Mouse (Mus musculus) liver, adult 2 months (tissue): ENCODE measurements around the gene Macf1. TPM values are rescaled to one million over a fixed set of nuclear protein-coding genes. Genes with fewer than 3 reads are reported as not detected.
A peak's percentile ranks its signal among the peaks of the same experiment; 100 is the strongest.
"Not testable (repeated sequence)": the region's sequence is repeated elsewhere in the genome, so short reads cannot be mapped to it uniquely, and the experiment has no call there.

Source experiments
- DNase-seq: peaks from one replicate; pipeline ENCODE4 v3.0.0-alpha.2; 2011; ENCODE audit warnings: low read depth, low spot score; ENCODE audit errors: extremely low read depth
- H3K27ac ChIP-seq: fragments of 200-500 bp; replicated peaks from 2 replicates; pipeline ENCODE4 v1.5.1; 2012; ENCODE audit warnings: low read depth, mild to moderate bottlenecking, control low read depth, inconsistent platforms, low read length; ENCODE audit not compliant: insufficient read depth
- H3K27me3 ChIP-seq: fragments of 200-500 bp; 2 replicates; pipeline ENCODE4 v1.6.1; 2012; ENCODE audit warnings: mild to moderate bottlenecking, moderate library complexity, low read length, inconsistent platforms; ENCODE audit not compliant: control insufficient read depth, insufficient read depth
- H3K36me3 ChIP-seq: fragments of 200-500 bp; 2 replicates; pipeline ENCODE4 v1.6.1; 2012; ENCODE audit warnings: low read length, inconsistent platforms; ENCODE audit not compliant: control insufficient read depth, insufficient read depth
- H3K4me1 ChIP-seq: fragments of 200-500 bp; 2 replicates; pipeline ENCODE4 v1.6.1; 2011; ENCODE audit warnings: low read length; ENCODE audit not compliant: control insufficient read depth, insufficient read depth
- H3K4me3 ChIP-seq: fragments of 200-500 bp; 2 replicates; pipeline ENCODE4 v1.5.1; 2011; ENCODE audit warnings: low read depth, mild to moderate bottlenecking, control low read depth, low read length, moderate library complexity; ENCODE audit not compliant: insufficient read depth
- H3K79me2 ChIP-seq: fragments of 200-500 bp; 2 replicates; pipeline ENCODE4 v1.6.1; 2012; ENCODE audit warnings: inconsistent platforms, mild to moderate bottlenecking, low read length, moderate library complexity; ENCODE audit not compliant: control insufficient read depth, insufficient read depth
- H3K9ac ChIP-seq: fragments of 200-500 bp; 2 replicates; pipeline ENCODE4 v1.6.1; 2012; ENCODE audit warnings: low read depth, mild to moderate bottlenecking, control low read depth, inconsistent platforms, low read length
- CTCF ChIP-seq: fragments of 200-500 bp; IDR thresholded peaks from 2 replicates; pipeline ENCODE4 v1.5.1; 2011; ENCODE audit warnings: low read depth, low read length, control low read depth
- POLR2A ChIP-seq: fragments of 200-500 bp; IDR thresholded peaks from 2 replicates; pipeline ENCODE4 v1.6.1; 2011; ENCODE audit warnings: low read length, control low read depth; ENCODE audit not compliant: insufficient read depth; ENCODE audit errors: extremely low read depth
- WGBS: fragments of 180-500 bp; shearing (Covaris S2); methylation state at CpG from one replicate; pipeline ENCODE4 v1.1.7; 2018; 5-methylcytosine and 5-hydroxymethylcytosine counted together
- polyA plus RNA-seq: library from polyadenylated mRNA; depleted of rRNA; stranded (reverse); fragments of >200 nt; gene quantifications from 2 replicates; pipeline ENCODE4 v1.2.3, GENCODE M21; 2012
- total RNA-seq: library from RNA; depleted of rRNA; stranded (reverse); fragments of >200 nt; gene quantifications from 2 replicates; pipeline ENCODE4 v1.2.3, GENCODE M21; 2014

Gene Macf1
- total and polyA plus RNA-seq, 2 experiments: 16.6 to 70.7 TPM

DNA sequence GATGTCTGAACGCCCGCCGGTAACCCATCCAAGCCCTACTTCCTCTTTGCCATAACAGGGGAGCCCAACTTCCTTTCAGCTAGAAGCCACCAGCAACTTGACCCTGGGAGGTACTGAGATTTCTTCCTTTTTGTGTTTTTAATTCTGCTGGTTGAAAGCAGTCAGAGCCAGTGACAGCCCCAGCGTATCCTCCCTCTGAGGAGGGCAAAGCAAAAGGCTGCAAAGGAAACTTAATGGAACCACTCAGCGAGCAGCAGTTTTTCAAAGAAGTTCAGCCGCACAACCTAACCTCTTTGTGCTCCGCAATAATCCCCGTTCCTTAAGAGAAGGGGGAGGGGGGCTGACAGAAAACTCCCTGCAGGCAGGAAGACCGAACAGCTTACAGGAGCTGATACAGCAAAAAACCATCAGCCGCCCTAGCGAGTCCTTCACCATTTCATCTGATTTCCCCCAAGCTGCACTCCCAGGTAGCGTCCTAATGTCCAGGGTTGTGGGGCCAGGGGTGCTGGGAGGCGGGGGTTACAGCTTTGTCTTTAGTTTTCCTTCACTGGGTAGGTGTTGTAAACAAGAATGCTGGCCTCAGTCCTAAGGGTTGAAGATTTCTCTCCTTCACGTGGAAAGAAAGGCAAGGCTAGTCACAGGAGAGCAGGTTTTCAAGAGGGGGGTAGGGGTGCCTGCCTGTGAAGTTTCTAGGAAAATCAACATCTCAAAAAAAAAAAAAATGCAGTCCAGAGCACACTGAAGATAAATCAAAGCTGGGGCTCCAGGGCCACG lies 21.1 kb downstream of the Macf1 start:
- Histone ChIP-seq H3K4me1 (peaks cover 10% of the 10 kb centered on the region), H3K9ac (peak overlapping the region; percentile 100), H3K27ac (peak overlapping the region; percentile 36), H3K4me3 (peak overlapping the region; percentile 95), H3K79me2 (peaks cover 21% of the 10 kb centered on the region), H3K27me3 (no peaks in the 10 kb centered on the region), H3K36me3 (no peaks in the 10 kb centered on the region)
- WGBS: 34% methylated on average over 15 of the region's 15 CpGs
- TF ChIP-seq POLR2A: no peak
- TF ChIP-seq CTCF: no peak
- DNase-seq: no peak

DNA sequence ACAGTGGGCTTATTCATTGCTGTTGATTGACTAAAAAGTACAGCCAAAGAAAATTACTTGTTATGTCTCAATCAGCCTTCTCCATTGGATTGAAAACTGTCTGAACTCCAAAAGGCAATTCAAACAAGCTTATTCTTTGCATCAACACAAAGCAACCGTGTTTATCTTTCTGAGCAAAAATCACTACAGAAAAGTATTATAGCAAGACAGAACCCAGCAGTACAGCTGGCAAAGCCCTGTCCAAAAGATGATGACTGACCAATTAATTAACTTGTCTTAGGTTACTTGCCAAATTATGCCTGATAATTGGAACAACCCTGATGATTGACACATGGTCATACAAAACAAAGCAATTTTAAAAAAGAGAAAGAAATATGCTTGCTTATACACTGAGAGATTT lies 26.0 kb downstream of the Macf1 start:
- H3K4me3 ChIP-seq: no peak overlapping the region
- H3K9ac ChIP-seq: no peak overlapping the region
- TF ChIP-seq POLR2A (no peak), CTCF (no peak)
- 81% methylated on average over 1 of the region's 1 CpGs for WGBS
- H3K36me3 ChIP-seq: no peaks in the 10 kb centered on the region; the same call in 1 of the 2 replicates
- H3K27ac ChIP-seq: no peak overlapping the region
- H3K4me1 ChIP-seq: peaks cover 7% of the 10 kb centered on the region
- no peak for DNase-seq
- H3K27me3 ChIP-seq: no peaks in the 10 kb centered on the region
- H3K79me2 ChIP-seq: peaks cover 41% of the 10 kb centered on the region

DNA sequence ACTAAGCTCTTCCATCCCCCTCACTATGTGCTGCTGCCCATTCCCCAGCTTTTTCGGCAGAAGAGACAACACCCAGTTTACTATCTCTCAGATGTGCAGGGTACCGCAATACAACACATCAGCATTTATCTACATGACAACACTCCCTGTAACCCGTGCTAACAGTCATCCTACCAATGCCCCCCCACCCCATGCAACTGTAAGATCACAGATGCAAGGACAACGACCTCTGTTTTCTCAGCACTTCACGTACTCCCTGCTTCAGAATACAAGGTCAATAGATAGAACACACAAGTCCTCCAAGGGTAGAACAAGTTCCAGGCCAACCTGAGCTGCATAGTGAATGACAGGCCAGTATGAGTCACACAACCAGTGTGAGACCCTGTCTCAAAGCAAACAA lies 28.9 kb downstream of the Macf1 start:
- no peaks in the 10 kb centered on the region; the same call in 1 of the 2 replicates for H3K36me3 ChIP-seq
- no peak overlapping the region for H3K9ac ChIP-seq
- no peak for DNase-seq
- H3K27ac ChIP-seq: no peak overlapping the region
- WGBS: 71% methylated on average over 5 of the region's 5 CpGs
- TF ChIP-seq CTCF (no peak), POLR2A (no peak)
- peaks cover 40% of the 10 kb centered on the region for H3K79me2 ChIP-seq
- H3K27me3 ChIP-seq: no peaks in the 10 kb centered on the region
- peaks cover 8% of the 10 kb centered on the region for H3K4me1 ChIP-seq
- no peak overlapping the region for H3K4me3 ChIP-seq

DNA sequence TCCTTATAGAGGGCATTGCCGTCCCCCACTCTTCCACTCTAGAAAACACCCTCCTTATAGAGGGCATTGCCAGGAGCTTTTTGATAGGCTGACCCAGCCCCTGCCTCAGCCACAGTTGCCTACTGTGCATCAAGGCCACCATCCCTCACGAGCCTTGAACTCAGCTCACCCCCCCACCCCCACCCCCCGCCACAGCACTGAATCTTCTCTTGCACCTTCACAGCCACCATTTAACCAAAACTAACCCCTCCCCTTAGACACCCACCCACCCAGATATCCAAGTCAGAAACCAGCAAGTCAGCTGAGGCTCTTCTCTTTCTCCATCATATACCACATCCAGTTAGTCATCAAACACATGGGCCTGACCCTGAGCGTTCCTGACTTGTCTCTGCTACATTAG lies 29.6 kb downstream of the Macf1 start:
- DNase-seq: no peak
- no peaks in the 10 kb centered on the region; the same call in 1 of the 2 replicates for H3K36me3 ChIP-seq
- WGBS: 94% methylated on average over 4 of the region's 4 CpGs
- no peak overlapping the region for H3K9ac ChIP-seq
- no peak overlapping the region for H3K27ac ChIP-seq
- peaks cover 8% of the 10 kb centered on the region for H3K4me1 ChIP-seq
- H3K27me3 ChIP-seq: no peaks in the 10 kb centered on the region
- no peak overlapping the region for H3K4me3 ChIP-seq
- TF ChIP-seq POLR2A (no peak), CTCF (no peak)
- H3K79me2 ChIP-seq: peaks cover 40% of the 10 kb centered on the region

DNA sequence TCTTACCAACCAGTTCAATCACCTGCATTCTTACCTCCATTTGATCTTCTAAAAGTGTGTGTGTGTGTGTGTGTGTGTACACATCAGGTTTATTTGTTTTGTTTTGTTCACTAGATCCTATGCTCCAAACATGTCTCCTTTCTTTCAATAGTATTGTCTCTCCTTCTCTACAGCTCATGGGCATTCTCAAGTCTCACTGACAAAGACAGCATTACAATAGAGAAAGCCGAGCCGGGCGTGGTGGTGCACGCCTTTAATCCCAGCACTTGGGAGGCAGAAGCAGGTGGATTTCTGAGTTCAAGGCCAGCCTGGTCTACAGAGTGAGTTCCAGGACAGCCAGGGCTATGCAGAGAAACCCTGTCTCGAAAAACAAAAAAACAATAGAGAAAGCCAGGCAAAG lies 30.7 kb downstream of the Macf1 start:
- H3K36me3 ChIP-seq, H3K9ac ChIP-seq, H3K27me3 ChIP-seq, H3K4me1 ChIP-seq, H3K27ac ChIP-seq, H3K4me3 ChIP-seq, DNase-seq: not testable (repeated sequence)
- WGBS: 93% methylated on average over 5 of the region's 5 CpGs
- peaks cover 32% of the 10 kb centered on the region for H3K79me2 ChIP-seq

DNA sequence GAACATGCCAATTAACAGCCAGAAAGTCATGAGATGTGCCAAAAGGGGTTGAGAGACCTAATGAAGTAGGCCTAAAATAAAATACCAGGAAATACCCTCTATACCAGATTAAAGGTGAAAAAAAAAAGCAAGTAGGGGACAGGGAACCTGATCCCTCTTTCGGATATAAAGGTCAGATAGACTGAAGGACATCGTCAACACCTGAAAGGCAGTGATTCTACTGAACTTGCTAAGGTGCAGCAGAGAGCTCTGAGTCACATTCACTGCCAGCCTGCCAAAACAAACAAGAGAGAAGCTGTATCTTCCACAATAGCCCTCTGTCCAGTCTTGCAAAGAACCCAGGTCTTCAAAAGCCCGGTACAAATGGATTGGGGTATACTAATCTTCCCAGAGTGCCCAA lies 32.0 kb downstream of the Macf1 start:
- Histone ChIP-seq H3K27ac (no peak overlapping the region), H3K9ac (no peak overlapping the region), H3K4me1 (peaks cover 12% of the 10 kb centered on the region), H3K4me3 (no peak overlapping the region), H3K36me3 (no peaks in the 10 kb centered on the region; the same call in 1 of the 2 replicates), H3K27me3 (no peaks in the 10 kb centered on the region), H3K79me2 (peaks cover 28% of the 10 kb centered on the region)
- TF ChIP-seq POLR2A (no peak), CTCF (no peak)
- 15% methylated on average over 3 of the region's 3 CpGs for WGBS
- peak; percentile 78 for DNase-seq
